Mouse (Mus musculus): ENCODE measurements at regions not wholly inside any gene's neighbourhood (a gene's known extent, or its start where the extent isn't known, plus 50 kb on each side); places are given as distances from the start of the nearest gene placed in this dataset.

DNA sequence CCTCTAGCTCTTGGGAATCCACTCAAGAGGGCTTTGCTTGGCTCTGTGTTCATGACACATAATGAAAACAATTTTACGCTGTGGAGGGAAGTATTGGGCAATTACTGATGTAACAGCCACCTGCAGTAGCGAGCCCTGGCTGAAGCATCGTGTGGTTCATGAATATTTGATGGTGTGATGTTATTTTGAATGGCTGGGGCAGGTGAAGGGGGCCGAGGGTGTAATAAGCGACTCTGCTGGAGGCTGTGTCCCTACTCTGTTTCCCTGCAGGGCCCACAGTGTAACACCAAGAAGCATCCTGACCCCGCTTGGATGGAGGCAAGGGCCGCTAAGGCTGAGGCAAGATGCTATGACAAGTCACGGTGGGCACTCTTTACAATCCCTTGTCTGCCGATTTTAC, 184.6 kb upstream of the Sp8 start:
- no peaks in the 10 kb centered on the region for H3K36me3 ChIP-seq (ENCODE audit: control insufficient read depth in 1 of 2, insufficient read depth in 2 of 2, low read length in 2 of 2)
- H3K9ac ChIP-seq (ENCODE audit: control insufficient read depth, low read depth, low read length, poor library complexity, severe bottlenecking), result no peak overlapping the region
- H3K4me3 ChIP-seq (ENCODE audit: control insufficient read depth in 1 of 2, insufficient read depth in 1 of 2, low read depth in 2 of 2, low read length in 2 of 2), result no peak overlapping the region
- H3K4me1 ChIP-seq (ENCODE audit: control insufficient read depth in 1 of 2, insufficient read depth in 2 of 2, low read length in 2 of 2), result no peaks in the 10 kb centered on the region
- TF ChIP-seq MAFK (IDR thresholded peaks at IDR 0.05; ENCODE audit: borderline replicate concordance, low read depth, low read length) (no peak), ETS1 (IDR thresholded peaks at IDR 0.05; ENCODE audit: low read depth, low read length) (no peak), NELFE (IDR thresholded peaks at IDR 0.05; ENCODE audit: low read depth, low read length) (no peak), TAL1 (IDR thresholded peaks at IDR 0.05; ENCODE audit: low read length) (no peak), ZKSCAN1 (IDR thresholded peaks at IDR 0.05; ENCODE audit: low read depth, low read length) (no peak), RAD21 (IDR thresholded peaks at IDR 0.05; ENCODE audit: low read depth, low read length) (no peak), KAT2A (conservative IDR thresholded peaks at IDR 0.05; ENCODE audit: low read depth, low read length) (no peak), RCOR1 (IDR thresholded peaks at IDR 0.05; ENCODE audit: low read depth, low read length) (no peak), SMC3 (IDR thresholded peaks at IDR 0.05; ENCODE audit: low read depth, low read length) (no peak), HCFC1 (IDR thresholded peaks at IDR 0.05; ENCODE audit: low read depth, low read length) (no peak), CTCF (IDR thresholded peaks at IDR 0.05 in 2 of 3, conservative IDR thresholded peaks at IDR 0.05 in 1 of 3; ENCODE audit: control insufficient read depth in 1 of 3, insufficient read depth in 1 of 3, low read depth in 2 of 3, low read length in 3 of 3, poor library complexity in 1 of 3, severe bottlenecking in 1 of 3) (no peak), MYB (IDR thresholded peaks at IDR 0.05; ENCODE audit: low read depth, low read length) (no peak), SIN3A (IDR thresholded peaks at IDR 0.05; ENCODE audit: low read length) (no peak), POLR2AphosphoS5 (IDR thresholded peaks at IDR 0.05; ENCODE audit: borderline replicate concordance, low read depth, low read length) (no peak), MYC (IDR thresholded peaks at IDR 0.05; ENCODE audit: low read depth, low read length) (no peak), CHD2 (IDR thresholded peaks at IDR 0.05; ENCODE audit: low read length) (no peak), USF1 (IDR thresholded peaks at IDR 0.05; ENCODE audit: low read depth, low read length) (no peak), TBP (IDR thresholded peaks at IDR 0.05; ENCODE audit: low read depth, low read length) (no peak), EP300 (IDR thresholded peaks at IDR 0.05; ENCODE audit: low read depth in 1 of 2, low read length in 2 of 2) (no peak), ZNF384 (IDR thresholded peaks at IDR 0.05; ENCODE audit: low read depth, low read length) (no peak)
- no peaks in the 10 kb centered on the region for H3K27me3 ChIP-seq (ENCODE audit: control insufficient read depth in 1 of 2, insufficient read depth in 2 of 2, low read length in 2 of 2)
- no peaks in the 10 kb centered on the region for H3K9me3 ChIP-seq (replicated peaks; ENCODE audit: insufficient read depth, low read length)
- no peak for DNase-seq (ENCODE audit: low read depth, low spot score)
- no peaks in the 10 kb centered on the region for H3K79me2 ChIP-seq (ENCODE audit: control insufficient read depth, insufficient read depth, low read length, poor library complexity)
- no peak overlapping the region for H3K27ac ChIP-seq (ENCODE audit: control insufficient read depth, low read depth, low read length)

DNA sequence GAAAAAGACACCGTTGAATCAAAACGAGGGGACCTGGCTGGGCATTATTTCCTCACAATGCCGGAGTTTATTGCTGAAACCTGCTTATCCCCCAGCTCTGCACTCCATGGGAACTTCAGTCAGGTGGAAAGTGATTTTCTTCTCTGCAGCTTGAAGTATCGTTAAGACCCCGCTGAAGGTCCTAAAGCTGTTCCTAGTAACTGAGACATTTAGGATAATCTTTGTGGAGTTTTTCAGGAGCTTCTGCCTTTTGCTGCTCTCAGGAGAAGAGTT, 185.0 kb upstream of the Sp8 start:
- DNase-seq (ENCODE audit: low read depth, low spot score), result no peak
- TF ChIP-seq SMC3 (IDR thresholded peaks at IDR 0.05; ENCODE audit: low read depth, low read length), result no peak
- TF ChIP-seq MAFK (IDR thresholded peaks at IDR 0.05; ENCODE audit: borderline replicate concordance, low read depth, low read length), result no peak
- TF ChIP-seq TCF12 (IDR thresholded peaks at IDR 0.05; ENCODE audit: low read depth, low read length), result no peak
- TF ChIP-seq MEF2A (IDR thresholded peaks at IDR 0.05; ENCODE audit: extremely low read depth, insufficient replicate concordance, low read depth, low read length, poor library complexity, severe bottlenecking), result no peak
- TF ChIP-seq HCFC1 (IDR thresholded peaks at IDR 0.05; ENCODE audit: low read depth, low read length), result no peak
- TF ChIP-seq NRF1 (IDR thresholded peaks at IDR 0.05; ENCODE audit: insufficient read depth, low read depth, low read length, poor library complexity, severe bottlenecking), result no peak
- TF ChIP-seq UBTF (IDR thresholded peaks at IDR 0.05; ENCODE audit: borderline replicate concordance, insufficient read depth, low read depth, low read length), result no peak
- no peak for TF ChIP-seq ETS1 (IDR thresholded peaks at IDR 0.05; ENCODE audit: low read depth, low read length)
- TF ChIP-seq BHLHE40 (IDR thresholded peaks at IDR 0.05; ENCODE audit: borderline replicate concordance, low read depth, low read length), result no peak
- TF ChIP-seq JUND (IDR thresholded peaks at IDR 0.05; ENCODE audit: low read depth, low read length), result no peak
- no peak for TF ChIP-seq CTCF (IDR thresholded peaks at IDR 0.05 in 2 of 3, conservative IDR thresholded peaks at IDR 0.05 in 1 of 3; ENCODE audit: control insufficient read depth in 1 of 3, insufficient read depth in 1 of 3, low read depth in 2 of 3, low read length in 3 of 3, poor library complexity in 1 of 3, severe bottlenecking in 1 of 3)
- TF ChIP-seq ZC3H11A (IDR thresholded peaks at IDR 0.05; ENCODE audit: low read depth, low read length), result no peak
- TF ChIP-seq RAD21 (IDR thresholded peaks at IDR 0.05; ENCODE audit: low read depth, low read length), result no peak
- no peaks in the 10 kb centered on the region for H3K36me3 ChIP-seq (ENCODE audit: control insufficient read depth in 1 of 2, insufficient read depth in 2 of 2, low read length in 2 of 2)
- H3K27me3 ChIP-seq (ENCODE audit: control insufficient read depth in 1 of 2, insufficient read depth in 2 of 2, low read length in 2 of 2), result no peaks in the 10 kb centered on the region
- H3K79me2 ChIP-seq (ENCODE audit: control insufficient read depth, insufficient read depth, low read length, poor library complexity), result no peaks in the 10 kb centered on the region
- no peak overlapping the region for H3K27ac ChIP-seq (ENCODE audit: control insufficient read depth, low read depth, low read length)
- no peaks in the 10 kb centered on the region for H3K9me3 ChIP-seq (replicated peaks; ENCODE audit: insufficient read depth, low read length)
- H3K4me3 ChIP-seq (ENCODE audit: control insufficient read depth in 1 of 2, insufficient read depth in 1 of 2, low read depth in 2 of 2, low read length in 2 of 2), result no peak overlapping the region
- H3K4me1 ChIP-seq (ENCODE audit: control insufficient read depth in 1 of 2, insufficient read depth in 2 of 2, low read length in 2 of 2), result no peaks in the 10 kb centered on the region
- H3K9ac ChIP-seq (ENCODE audit: control insufficient read depth, low read depth, low read length, poor library complexity, severe bottlenecking), result no peak overlapping the region
